Mouse (Mus musculus): Measurements from ENCODE around the gene Pigw. TPM values are rescaled to one million over a fixed set of nuclear protein-coding genes. Genes with fewer than 3 reads are reported as not detected.
A peak's percentile ranks its signal among the peaks of the same experiment; 100 is the strongest.

Pigw gene
- polyA plus RNA-seq, 1 experiment from 2014 or later = 2.2 TPM

DNA sequence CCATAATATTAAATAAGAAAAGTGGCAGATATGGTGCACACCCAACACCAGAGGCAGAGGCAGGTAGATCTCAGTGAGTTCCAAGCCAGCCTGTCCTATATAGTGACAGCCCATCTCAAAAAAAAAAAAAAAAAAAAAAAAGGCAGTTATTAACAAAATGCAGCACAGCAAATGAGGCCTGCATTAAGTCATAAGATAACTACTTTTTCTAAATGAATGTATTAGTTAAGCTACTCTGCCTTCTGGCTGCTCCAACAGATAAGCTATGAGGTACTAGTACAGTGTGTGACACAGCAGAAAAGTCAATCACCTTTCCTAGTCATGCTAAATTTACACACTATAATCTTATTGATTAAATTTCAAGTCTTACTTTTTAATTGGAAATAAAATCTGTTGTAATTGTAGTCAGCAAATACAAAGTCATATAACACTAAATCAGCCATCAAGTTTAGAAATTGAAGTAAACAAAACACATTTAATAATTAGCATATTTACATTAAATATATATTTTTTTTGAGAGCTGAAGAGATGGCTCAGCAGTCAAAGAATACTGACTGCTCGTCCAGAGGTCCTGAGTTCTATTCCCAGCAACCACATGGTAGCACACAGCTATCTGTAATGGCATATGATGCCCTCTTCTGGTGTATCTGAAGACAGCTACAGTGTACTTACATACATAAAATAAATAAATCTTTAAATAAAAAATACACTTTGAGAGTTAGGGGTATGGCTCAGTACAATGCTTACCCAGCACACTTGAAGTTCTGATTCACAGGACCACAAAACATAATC, 6.8 kb downstream of the Pigw start:
- WGBS = 76% methylated on average over 1 of the region's 1 CpGs
- no peak for DNase-seq (ENCODE audit: low spot score)
- no peaks in the 10 kb centered on the region for H3K27me3 ChIP-seq (ENCODE audit: low read depth, poor library complexity, severe bottlenecking)
- no peaks in the 10 kb centered on the region for H3K9me3 ChIP-seq (replicated peaks)
- H3K27ac ChIP-seq (replicated peaks) = no peak overlapping the region
- H3K4me1 ChIP-seq = peaks cover 23% of the 10 kb centered on the region
- H3K36me3 ChIP-seq = peaks cover 22% of the 10 kb centered on the region
- H3K4me3 ChIP-seq = no peak overlapping the region

DNA sequence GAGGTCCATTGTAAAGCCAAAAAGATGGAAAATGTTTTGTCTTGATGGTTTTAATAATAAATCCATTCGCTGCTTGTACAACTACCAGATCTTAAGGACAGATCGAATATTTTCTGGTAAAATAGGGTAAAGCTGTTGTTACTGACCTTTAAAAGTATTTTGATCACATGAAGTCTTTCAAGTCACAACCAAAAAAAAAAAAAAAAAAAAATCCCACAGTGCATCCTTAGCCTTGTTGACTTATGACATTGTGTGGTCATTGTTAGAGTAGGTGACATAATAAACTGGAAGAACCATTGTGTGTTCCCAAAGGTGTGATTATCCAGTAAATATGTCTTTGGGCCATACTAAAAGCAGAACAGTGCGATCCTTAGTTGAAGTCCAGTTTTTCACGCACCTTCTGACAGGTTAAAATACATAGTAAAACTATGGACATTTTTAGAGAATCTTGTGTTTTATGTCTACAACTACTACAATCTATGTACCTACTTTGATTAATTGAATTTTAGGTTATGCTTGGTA, 8.5 kb downstream of the Pigw start:
- Histone ChIP-seq H3K9me3 (replicated peaks) (no peaks in the 10 kb centered on the region), H3K27ac (replicated peaks) (peak overlapping the region; percentile 98), H3K36me3 (peaks cover 6% of the 10 kb centered on the region), H3K4me1 (peaks cover 39% of the 10 kb centered on the region), H3K4me3 (peak overlapping the region; percentile 98), H3K27me3 (ENCODE audit: low read depth, poor library complexity, severe bottlenecking) (no peaks in the 10 kb centered on the region)
- no peak for DNase-seq (ENCODE audit: low spot score)
- WGBS = 86% methylated on average over 4 of the region's 4 CpGs

DNA sequence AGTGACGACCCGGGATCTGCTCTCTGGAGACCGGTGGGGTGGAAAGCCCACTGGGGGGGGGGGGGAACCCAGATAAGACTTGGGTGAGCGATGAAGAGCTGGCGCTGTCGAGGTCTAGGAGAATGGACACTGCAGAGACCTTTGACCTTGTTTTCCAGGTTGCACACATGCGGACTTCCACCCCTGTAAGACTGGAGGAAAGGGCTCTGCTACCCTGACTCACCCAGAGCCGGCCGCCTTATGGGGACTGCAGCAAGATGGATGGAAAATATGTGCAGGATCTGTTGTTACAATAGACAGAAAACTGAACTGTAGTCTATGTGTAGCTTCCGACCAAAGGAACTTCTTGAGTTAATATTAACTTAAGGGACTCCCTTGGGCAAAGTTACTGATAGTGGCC, 9.0 kb downstream of the Pigw start:
- Histone ChIP-seq H3K9me3 (replicated peaks) (no peaks in the 10 kb centered on the region), H3K27ac (replicated peaks) (peak overlapping the region; percentile 98), H3K27me3 (ENCODE audit: low read depth, poor library complexity, severe bottlenecking) (no peaks in the 10 kb centered on the region), H3K4me1 (peaks cover 40% of the 10 kb centered on the region), H3K4me3 (peak overlapping the region; percentile 98), H3K36me3 (peaks cover under 1% of the 10 kb centered on the region; the same call in 1 of the 2 replicates)
- no peak for DNase-seq (ENCODE audit: low spot score)
- 1% methylated on average over 10 of the region's 10 CpGs for WGBS

DNA sequence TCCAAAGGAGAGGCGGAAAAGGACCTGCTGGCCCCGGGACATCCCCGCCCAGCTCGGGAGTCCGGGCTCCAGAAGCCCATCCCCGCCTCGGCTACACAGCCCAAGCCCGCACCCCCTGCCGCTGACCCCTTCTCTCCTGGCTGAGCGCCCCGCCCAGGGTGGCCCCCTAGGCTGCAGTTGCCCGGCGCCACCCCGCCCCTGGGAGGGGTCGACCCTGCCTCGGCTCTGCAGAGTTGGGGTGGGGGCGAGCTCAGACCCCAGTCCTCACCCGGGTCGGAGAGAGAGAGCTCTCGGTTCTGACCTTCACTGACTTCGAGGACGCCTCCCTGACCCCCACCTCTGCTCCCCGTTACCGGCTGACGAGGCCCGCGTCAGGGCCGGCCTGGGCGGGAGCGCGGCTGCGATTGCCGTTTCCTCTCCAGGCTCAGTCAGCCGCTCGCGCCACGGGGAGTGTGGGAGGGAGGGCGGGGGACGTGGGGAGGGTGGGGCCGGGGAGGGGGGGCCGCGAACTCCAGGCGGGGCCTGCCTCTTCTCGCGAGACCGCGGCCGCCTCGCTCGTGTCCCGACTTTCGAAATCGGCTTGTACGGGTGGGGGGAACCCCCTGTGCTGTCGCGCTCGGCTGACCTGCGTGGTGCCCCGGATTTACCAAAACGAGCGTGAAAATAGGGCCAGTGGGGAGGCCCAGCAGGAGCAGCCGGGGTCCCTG, 9.6 kb downstream of the Pigw start, which contains the start of gene Ggnbp2:
Gene Ggnbp2 (minus strand): TSS at position 481 of the 707 bp plus-strand sequence.
- peaks cover 3% of the 10 kb centered on the region; the same call in 1 of the 2 replicates for H3K36me3 ChIP-seq
- H3K4me3 ChIP-seq = peak within 1 kb of the TSS; percentile 98
- WGBS = under 1% methylated on average over 58 of the region's 62 CpGs
- peaks cover 40% of the 10 kb centered on the region for H3K4me1 ChIP-seq
- H3K27ac ChIP-seq (replicated peaks) = peak within 1 kb of the TSS; percentile 98
- H3K9me3 ChIP-seq (replicated peaks) = no peaks in the 10 kb centered on the region
- peak; percentile 91 for DNase-seq (ENCODE audit: low spot score)
- no peaks in the 10 kb centered on the region for H3K27me3 ChIP-seq (ENCODE audit: low read depth, poor library complexity, severe bottlenecking)

DNA sequence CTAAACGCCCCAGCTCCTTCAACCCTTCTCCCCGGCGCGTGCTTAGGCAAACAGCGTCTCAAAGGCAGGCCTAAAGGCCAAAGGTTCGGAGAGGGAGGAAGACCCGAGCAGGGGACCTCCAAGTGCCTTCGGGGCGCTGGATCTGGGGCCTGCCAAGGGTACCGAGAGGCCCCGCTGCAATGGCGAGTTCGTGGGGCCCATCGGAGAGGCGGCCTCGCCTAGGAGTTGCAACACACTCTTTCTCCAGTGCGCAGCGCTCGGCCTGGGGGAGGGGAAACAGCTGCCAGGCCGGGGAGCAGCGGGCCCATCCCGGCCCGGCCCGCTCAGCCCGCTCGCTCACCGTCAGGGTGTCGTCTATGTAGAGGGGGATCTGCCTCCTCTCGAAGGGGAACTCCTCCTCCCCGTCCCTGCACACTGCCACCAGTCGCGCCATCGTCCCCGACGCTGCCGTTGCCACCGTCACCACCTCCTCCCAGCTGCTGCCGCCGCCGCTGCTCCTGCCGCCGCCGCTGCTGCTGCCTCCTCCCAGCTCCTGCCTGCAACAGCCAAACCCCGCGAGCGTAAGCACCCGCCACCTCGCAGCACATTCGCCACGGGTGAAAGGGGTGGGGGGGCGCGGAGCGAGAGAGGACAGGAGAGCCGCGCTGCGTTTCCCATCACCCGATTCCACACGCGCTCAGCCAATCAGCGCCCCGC, 10.4 kb downstream of the Pigw start:
- Histone ChIP-seq H3K9me3 (replicated peaks) (no peaks in the 10 kb centered on the region), H3K36me3 (peaks cover 4% of the 10 kb centered on the region; the same call in 1 of the 2 replicates), H3K27me3 (ENCODE audit: low read depth, poor library complexity, severe bottlenecking) (no peaks in the 10 kb centered on the region), H3K4me3 (peak overlapping the region; percentile 98), H3K27ac (replicated peaks) (peak overlapping the region; percentile 98), H3K4me1 (peaks cover 40% of the 10 kb centered on the region)
- WGBS = under 1% methylated on average over 59 of the region's 61 CpGs
- DNase-seq (ENCODE audit: low spot score) = peak; percentile 98

DNA sequence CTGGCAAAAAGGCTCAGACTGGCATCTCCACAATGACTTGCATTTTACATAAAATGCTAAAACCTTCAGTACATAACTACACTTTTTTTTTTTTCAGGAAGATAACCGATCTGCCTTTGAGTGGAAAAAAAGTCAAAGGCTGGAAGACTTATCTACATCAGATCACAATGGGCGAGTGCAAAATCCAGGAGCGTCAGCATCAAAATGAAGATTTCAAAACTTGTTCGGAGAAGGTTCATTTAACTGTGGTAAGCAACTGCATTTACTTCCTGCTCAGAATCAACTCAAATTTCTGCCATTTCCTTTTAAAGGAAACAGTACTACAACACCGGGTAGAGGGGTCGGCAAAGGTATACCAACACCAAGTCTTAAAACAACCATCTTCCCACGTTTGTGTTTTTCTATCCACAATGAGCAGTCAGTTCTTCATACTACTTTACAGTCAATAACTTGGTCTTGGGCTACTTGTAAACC, 11.3 kb downstream of the Pigw start:
- H3K4me1 ChIP-seq = peaks cover 40% of the 10 kb centered on the region
- no peak for DNase-seq (ENCODE audit: low spot score)
- no peaks in the 10 kb centered on the region for H3K27me3 ChIP-seq (ENCODE audit: low read depth, poor library complexity, severe bottlenecking)
- H3K27ac ChIP-seq (replicated peaks) = peak overlapping the region; percentile 98
- no peaks in the 10 kb centered on the region for H3K9me3 ChIP-seq (replicated peaks)
- peaks cover 4% of the 10 kb centered on the region; the same call in 1 of the 2 replicates for H3K36me3 ChIP-seq
- 19% methylated on average over 7 of the region's 7 CpGs for WGBS
- peak overlapping the region; percentile 98 for H3K4me3 ChIP-seq

DNA sequence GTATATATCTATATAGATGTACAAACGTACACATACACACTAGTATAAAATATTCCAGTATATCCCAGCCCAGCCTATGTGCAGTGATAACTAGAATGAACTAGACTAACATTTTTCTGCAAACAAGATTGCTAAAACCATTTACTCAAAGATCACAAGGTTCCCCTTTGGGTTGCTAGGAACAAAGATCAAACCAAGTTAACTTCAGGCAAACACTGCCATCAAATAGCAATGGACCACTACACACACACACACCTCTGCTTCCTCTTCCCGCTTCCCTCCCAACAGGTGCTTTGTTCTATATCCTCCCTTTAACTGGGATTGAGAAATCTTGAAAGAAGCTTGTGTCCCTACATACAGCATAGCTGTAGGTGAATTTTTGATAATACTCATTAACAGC, 12.5 kb downstream of the Pigw start:
- 95% methylated on average over 2 of the region's 2 CpGs for WGBS
- H3K27me3 ChIP-seq (ENCODE audit: low read depth, poor library complexity, severe bottlenecking) = no peaks in the 10 kb centered on the region
- no peak overlapping the region for H3K4me3 ChIP-seq

DNA sequence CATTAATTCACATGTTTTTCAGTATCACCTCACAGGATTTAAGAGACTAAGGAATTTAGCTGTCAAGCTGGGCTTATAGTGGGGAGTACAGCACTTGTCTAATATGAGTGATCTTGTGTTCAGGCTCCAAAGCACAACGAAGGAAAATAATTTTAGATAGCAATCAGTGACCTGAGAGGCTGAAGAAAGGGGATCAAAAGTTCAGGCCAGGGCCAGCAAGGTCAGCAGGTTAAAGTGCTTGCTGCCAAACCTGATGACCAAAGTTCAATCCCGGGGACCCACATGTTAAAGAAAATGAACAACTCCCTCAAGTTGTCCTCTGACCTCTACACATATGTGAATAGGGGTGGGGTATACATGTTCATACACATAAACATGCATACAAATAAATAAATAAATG, 14.8 kb downstream of the Pigw start:
- Histone ChIP-seq H3K36me3 (peaks cover 28% of the 10 kb centered on the region), H3K9me3 (replicated peaks) (no peaks in the 10 kb centered on the region), H3K27me3 (ENCODE audit: low read depth, poor library complexity, severe bottlenecking) (no peaks in the 10 kb centered on the region), H3K27ac (replicated peaks) (no peak overlapping the region), H3K4me3 (no peak overlapping the region), H3K4me1 (peaks cover 31% of the 10 kb centered on the region)
- 81% methylated on average over 2 of the region's 2 CpGs for WGBS
- no peak for DNase-seq (ENCODE audit: low spot score)

More for the DNA sequence above, 12.5 kb downstream of the Pigw start:
- peaks cover 10% of the 10 kb centered on the region; the same call in 1 of the 2 replicates for H3K36me3 ChIP-seq
- no peaks in the 10 kb centered on the region for H3K9me3 ChIP-seq (replicated peaks)
- DNase-seq (ENCODE audit: low spot score) = no peak
- H3K27ac ChIP-seq (replicated peaks) = no peak overlapping the region
- H3K4me1 ChIP-seq = peaks cover 40% of the 10 kb centered on the region

DNA sequence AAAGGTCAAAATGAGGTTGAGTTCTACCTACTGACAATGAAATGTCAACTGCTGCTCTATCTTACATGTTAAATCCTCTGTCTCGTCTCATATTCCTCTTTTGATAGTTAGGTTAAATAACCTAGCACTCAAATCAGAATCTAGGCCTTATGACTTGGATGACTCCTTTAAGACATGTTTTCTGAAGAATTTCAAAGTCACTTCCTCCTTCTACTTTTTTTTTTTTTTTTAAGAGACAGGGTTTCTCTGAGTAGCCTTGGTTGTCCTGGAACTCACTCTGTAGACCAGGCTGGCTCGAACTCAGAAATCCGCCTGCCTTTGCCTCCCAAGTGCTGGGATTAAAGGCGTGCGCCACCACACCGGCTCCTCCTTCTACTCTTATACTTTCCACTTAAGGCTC, 24.8 kb downstream of the Pigw start:
- Histone ChIP-seq H3K27ac (replicated peaks) (no peak overlapping the region), H3K4me1 (no peaks in the 10 kb centered on the region), H3K27me3 (ENCODE audit: low read depth, poor library complexity, severe bottlenecking) (no peaks in the 10 kb centered on the region), H3K4me3 (no peak overlapping the region), H3K9me3 (replicated peaks) (no peaks in the 10 kb centered on the region), H3K36me3 (peaks cover 92% of the 10 kb centered on the region)
- DNase-seq (ENCODE audit: low spot score) = no peak
- 97% methylated on average over 6 of the region's 6 CpGs for WGBS

DNA sequence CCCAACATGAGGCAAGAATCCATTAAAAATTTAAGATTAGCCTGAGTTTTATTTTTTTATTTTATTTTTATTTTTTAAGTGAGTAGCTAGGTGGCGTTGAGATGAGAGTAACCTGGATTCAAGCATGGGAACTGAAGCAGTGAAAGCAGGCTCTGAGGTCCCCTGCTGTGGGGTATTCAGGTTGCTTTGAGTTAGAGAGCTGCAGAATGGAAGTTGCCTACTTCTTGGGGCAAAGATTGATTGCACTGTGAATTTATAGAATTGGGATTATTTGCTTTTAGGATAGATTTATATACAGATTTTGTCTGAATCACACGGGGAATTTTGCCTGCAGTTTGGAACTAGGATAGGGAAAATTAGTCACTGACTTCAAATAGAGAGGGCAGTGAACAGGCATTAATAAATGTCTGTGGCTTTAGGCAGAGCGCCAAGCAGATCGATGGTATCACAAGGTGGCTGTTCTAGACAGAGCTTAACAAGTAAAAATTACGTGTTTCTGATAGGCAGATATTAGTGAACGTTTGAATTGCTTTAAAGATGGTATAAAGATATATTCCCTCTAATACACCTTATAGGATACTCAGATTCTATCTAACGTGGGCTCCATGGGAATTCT, 32.5 kb downstream of the Pigw start:
- H3K36me3 ChIP-seq = peaks cover 84% of the 10 kb centered on the region
- H3K9me3 ChIP-seq (replicated peaks) = no peaks in the 10 kb centered on the region
- 89% methylated on average over 7 of the region's 7 CpGs for WGBS
- no peaks in the 10 kb centered on the region for H3K27me3 ChIP-seq (ENCODE audit: low read depth, poor library complexity, severe bottlenecking)
- H3K4me3 ChIP-seq = no peak overlapping the region
- no peak overlapping the region for H3K27ac ChIP-seq (replicated peaks)
- no peak for DNase-seq (ENCODE audit: low spot score)
- no peaks in the 10 kb centered on the region for H3K4me1 ChIP-seq

DNA sequence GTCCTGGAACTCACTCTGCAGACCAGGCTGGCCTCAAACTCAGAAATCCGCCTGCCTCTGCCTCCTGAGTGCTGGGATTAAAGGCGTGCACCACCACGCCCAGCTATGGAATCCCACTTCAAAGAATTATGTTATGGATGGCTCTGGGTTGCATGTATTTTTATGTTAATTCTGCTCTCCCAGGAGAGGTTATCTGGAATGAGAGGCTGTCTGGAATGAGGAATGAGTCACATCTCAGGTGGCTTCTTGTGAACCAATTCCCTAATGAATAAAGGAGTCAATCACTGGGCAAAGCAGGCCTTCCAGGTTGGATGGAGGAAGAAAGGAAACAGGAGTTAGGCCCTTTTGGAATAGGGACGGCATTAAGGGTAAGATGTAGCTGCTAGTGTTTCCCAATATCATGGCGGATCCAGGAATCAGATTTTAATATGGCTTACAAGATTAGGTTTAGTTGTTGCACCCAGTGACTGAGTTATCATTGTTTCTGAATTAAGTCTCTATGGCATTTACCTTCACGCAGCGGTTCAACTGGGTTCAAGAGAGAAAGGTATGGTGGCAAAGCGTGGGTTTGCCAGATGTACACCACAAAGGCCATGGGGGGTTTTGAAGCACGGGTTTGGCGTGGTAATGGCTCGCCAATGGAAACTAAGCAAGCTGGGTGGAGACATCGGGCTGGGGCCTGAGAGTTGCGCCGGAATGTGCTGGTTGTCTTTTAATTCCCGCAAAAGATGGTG, 33.2 kb downstream of the Pigw start:
- Histone ChIP-seq H3K9me3 (replicated peaks) (no peaks in the 10 kb centered on the region), H3K4me1 (no peaks in the 10 kb centered on the region), H3K27me3 (ENCODE audit: low read depth, poor library complexity, severe bottlenecking) (no peaks in the 10 kb centered on the region), H3K4me3 (no peak overlapping the region), H3K36me3 (peaks cover 84% of the 10 kb centered on the region), H3K27ac (replicated peaks) (no peak overlapping the region)
- WGBS = 96% methylated on average over 15 of the region's 15 CpGs
- no peak for DNase-seq (ENCODE audit: low spot score)

Data from midbrain, embryonic 10.5 days (tissue).